Mouse (Mus musculus) central nervous system, embryonic 14 days (tissue): Measurements from ENCODE around the gene Foxe3. TPM values are rescaled to one million over a fixed set of nuclear protein-coding genes. Genes with fewer than 3 reads are reported as not detected.

Source experiments
- polyA plus RNA-seq: library from polyadenylated mRNA; depleted of rRNA; stranded (reverse); fragments of >200 nt; gene quantifications from 2 replicates; pipeline ENCODE4 v1.2.3, GENCODE M21; 2012; rRNA removed

The Foxe3 gene
- 0.06 TPM in 1 of 2 replicates, not detected in the other for polyA plus RNA-seq

GRCm38 (mm10) chr4:114925917-114926312 lies at the start of gene Foxe3:
Gene Foxe3, minus strand, starts transcription at chr4:114926013.

DNA sequence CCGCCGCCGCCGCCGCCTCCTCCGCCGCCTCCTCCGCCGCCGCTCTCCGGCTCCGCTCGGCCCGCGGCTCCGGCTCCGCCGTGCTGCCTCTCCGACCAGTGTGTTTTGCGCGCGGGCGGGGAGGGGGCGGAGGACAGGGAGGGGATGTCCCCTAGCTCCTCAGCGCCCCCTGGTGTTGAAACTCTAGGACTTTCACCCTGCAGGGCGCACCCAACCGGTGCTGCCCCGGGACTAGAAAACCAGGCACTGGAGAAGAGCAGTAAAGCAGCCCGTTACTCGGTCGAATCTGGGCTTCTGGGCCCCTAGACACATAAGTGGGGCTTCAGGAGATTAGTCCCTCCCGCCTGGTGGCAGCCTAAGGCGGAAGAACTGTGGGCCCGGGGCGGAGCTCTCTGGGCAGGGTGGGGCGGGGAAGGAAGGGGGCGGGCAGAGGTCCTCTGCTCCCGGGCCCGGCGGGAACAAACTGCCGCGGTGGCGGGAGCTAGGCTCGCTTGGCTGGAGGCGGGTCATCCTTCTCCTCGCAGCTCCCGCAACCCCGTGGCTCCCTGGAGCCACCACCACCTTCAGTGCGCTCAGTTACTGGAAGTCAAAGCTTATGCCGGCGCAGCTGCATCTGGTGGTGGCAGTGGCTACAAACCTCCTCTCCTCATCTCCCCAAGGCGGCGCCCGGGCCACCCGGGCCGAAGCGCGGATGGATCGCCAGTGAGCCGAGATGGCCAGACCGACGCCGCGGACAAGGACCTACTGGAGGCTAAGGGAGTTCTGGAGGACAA lies 16.8 kb downstream of the Foxe3 start, which contains the start of gene Foxd2:
Gene Foxd2, minus strand, starts transcription at position 45 of the 773 bp plus-strand sequence.

Other genes starting within 250 kb of the Foxe3 start
- not detected in 2 replicates for gene Gm12830, start 104.3 kb downstream of the Foxe3 start, polyA plus RNA-seq
- gene Foxd2, start 17.1 kb downstream of the Foxe3 start, polyA plus RNA-seq: 1.4 and 2.2 TPM in 2 replicates
- gene Cmpk1, start 61.2 kb upstream of the Foxe3 start, polyA plus RNA-seq: 61.1 and 68.3 TPM in 2 replicates
- gene Stil, start 74.1 kb upstream of the Foxe3 start, polyA plus RNA-seq: 8.9 and 10.5 TPM in 2 replicates
- 16.0 and 20.9 TPM in 2 replicates for gene Tal1, start 130.4 kb upstream of the Foxe3 start, polyA plus RNA-seq
- 3.7 and 5.0 TPM in 2 replicates for gene Pdzk1ip1, start 162.7 kb upstream of the Foxe3 start, polyA plus RNA-seq
- gene Cyp4x1, start 208.3 kb upstream of the Foxe3 start, polyA plus RNA-seq: 4.3 and 4.4 TPM in 2 replicates